Mouse (Mus musculus): Measurements from ENCODE around the gene Rbak. TPM values are rescaled to one million over a fixed set of nuclear protein-coding genes. Genes with fewer than 3 reads are reported as not detected.

Gene Rbak
- polyA plus RNA-seq, 1 experiment = 2.7 TPM

- H3K4me1 ChIP-seq (ENCODE audit: control insufficient read depth, insufficient read depth, insufficient read length) = no peaks in the 10 kb centered on the region; the same call in 1 of the 2 replicates
- peak overlapping the region; percentile 42 for H3K4me3 ChIP-seq (ENCODE audit: extremely low read depth, insufficient read depth, insufficient read length)
- H3K27ac ChIP-seq (ENCODE audit: insufficient read depth, low read length) = no peak overlapping the region
- no peaks in the 10 kb centered on the region for H3K36me3 ChIP-seq (ENCODE audit: control insufficient read depth, insufficient read depth, low read length)
- no peaks in the 10 kb centered on the region for H3K27me3 ChIP-seq (ENCODE audit: control insufficient read depth, insufficient read depth, low read length)
- TF ChIP-seq CTCF (IDR thresholded peaks at IDR 0.05; ENCODE audit: extremely low read depth, insufficient read depth, insufficient read length, insufficient replicate concordance) = no peak
- no peak for TF ChIP-seq POLR2A (IDR thresholded peaks at IDR 0.05; ENCODE audit: low read depth, low read length)
- peak; percentile 11 to 27 for DNase-seq (ENCODE audit: low read depth in 1 of 2, low spot score in 2 of 2)
- WGBS = 22% methylated on average over 18 of the region's 18 CpGs
Measured at GRCm38 (mm10) chr5:143165508-143166070, 15.0 kb downstream of the Rbak start.

- no peak overlapping the region for H3K4me3 ChIP-seq (ENCODE audit: extremely low read depth, insufficient read depth, insufficient read length)
- H3K27ac ChIP-seq (ENCODE audit: insufficient read depth, low read length) = no peak overlapping the region
- H3K36me3 ChIP-seq (ENCODE audit: control insufficient read depth, insufficient read depth, low read length) = no peaks in the 10 kb centered on the region
- H3K27me3 ChIP-seq (ENCODE audit: control insufficient read depth, insufficient read depth, low read length) = no peaks in the 10 kb centered on the region
- no peak for DNase-seq (ENCODE audit: low read depth in 1 of 2, low spot score in 2 of 2)
- TF ChIP-seq CTCF (IDR thresholded peaks at IDR 0.05; ENCODE audit: extremely low read depth, insufficient read depth, insufficient read length, insufficient replicate concordance) = no peak
- TF ChIP-seq POLR2A (IDR thresholded peaks at IDR 0.05; ENCODE audit: low read depth, low read length) = no peak
- H3K4me1 ChIP-seq (ENCODE audit: control insufficient read depth, insufficient read depth, insufficient read length) = no peaks in the 10 kb centered on the region
- WGBS = 87% methylated on average over 3 of the region's 3 CpGs
Measured at GRCm38 (mm10) chr5:143155534-143155933, 25.0 kb downstream of the Rbak start.

GRCm38 (mm10) chr5:143153756-143154155, 26.8 kb downstream of the Rbak start:
- no peaks in the 10 kb centered on the region for H3K36me3 ChIP-seq (ENCODE audit: control insufficient read depth, insufficient read depth, low read length)
- no peak for DNase-seq (ENCODE audit: low read depth in 1 of 2, low spot score in 2 of 2)
- TF ChIP-seq CTCF (IDR thresholded peaks at IDR 0.05; ENCODE audit: extremely low read depth, insufficient read depth, insufficient read length, insufficient replicate concordance) = no peak
- no peak for TF ChIP-seq POLR2A (IDR thresholded peaks at IDR 0.05; ENCODE audit: low read depth, low read length)
- no peaks in the 10 kb centered on the region for H3K4me1 ChIP-seq (ENCODE audit: control insufficient read depth, insufficient read depth, insufficient read length)
- 89% methylated on average over 10 of the region's 10 CpGs for WGBS
- H3K27me3 ChIP-seq (ENCODE audit: control insufficient read depth, insufficient read depth, low read length) = no peaks in the 10 kb centered on the region
- no peak overlapping the region for H3K4me3 ChIP-seq (ENCODE audit: extremely low read depth, insufficient read depth, insufficient read length)
- H3K27ac ChIP-seq (ENCODE audit: insufficient read depth, low read length) = no peak overlapping the region

- H3K36me3 ChIP-seq (ENCODE audit: control insufficient read depth, insufficient read depth, low read length) = no peaks in the 10 kb centered on the region
Measured at GRCm38 (mm10) chr5:143150044-143150443, 30.5 kb downstream of the Rbak start.

GRCm38 (mm10) chr5:143149536-143149935, 31.0 kb downstream of the Rbak start:
- Histone ChIP-seq H3K4me3 (ENCODE audit: extremely low read depth, insufficient read depth, insufficient read length) (no peak overlapping the region), H3K4me1 (ENCODE audit: control insufficient read depth, insufficient read depth, insufficient read length) (no peaks in the 10 kb centered on the region), H3K36me3 (ENCODE audit: control insufficient read depth, insufficient read depth, low read length) (no peaks in the 10 kb centered on the region), H3K27me3 (ENCODE audit: control insufficient read depth, insufficient read depth, low read length) (no peaks in the 10 kb centered on the region; the same call in 1 of the 2 replicates), H3K27ac (ENCODE audit: insufficient read depth, low read length) (no peak overlapping the region)
- no peak for TF ChIP-seq CTCF (IDR thresholded peaks at IDR 0.05; ENCODE audit: extremely low read depth, insufficient read depth, insufficient read length, insufficient replicate concordance)
- TF ChIP-seq POLR2A (IDR thresholded peaks at IDR 0.05; ENCODE audit: low read depth, low read length) = no peak
- DNase-seq (ENCODE audit: low read depth in 1 of 2, low spot score in 2 of 2) = no peak
- 92% methylated on average over 2 of the region's 2 CpGs for whole genome bisulfite sequencing

More at GRCm38 (mm10) chr5:143150044-143150443, 30.5 kb downstream of the Rbak start:
- no peak overlapping the region for H3K4me3 ChIP-seq (ENCODE audit: extremely low read depth, insufficient read depth, insufficient read length)
- DNase-seq (ENCODE audit: low read depth in 1 of 2, low spot score in 2 of 2) = no peak
- H3K27ac ChIP-seq (ENCODE audit: insufficient read depth, low read length) = no peak overlapping the region
- H3K27me3 ChIP-seq (ENCODE audit: control insufficient read depth, insufficient read depth, low read length) = no peaks in the 10 kb centered on the region; the same call in 1 of the 2 replicates
- WGBS = 88% methylated on average over 2 of the region's 2 CpGs
- no peaks in the 10 kb centered on the region for H3K4me1 ChIP-seq (ENCODE audit: control insufficient read depth, insufficient read depth, insufficient read length)
- TF ChIP-seq POLR2A (IDR thresholded peaks at IDR 0.05; ENCODE audit: low read depth, low read length) (no peak), CTCF (IDR thresholded peaks at IDR 0.05; ENCODE audit: extremely low read depth, insufficient read depth, insufficient read length, insufficient replicate concordance) (no peak)

- H3K36me3 ChIP-seq (ENCODE audit: control insufficient read depth, insufficient read depth, low read length) = no peaks in the 10 kb centered on the region
- H3K4me3 ChIP-seq (ENCODE audit: extremely low read depth, insufficient read depth, insufficient read length) = no peak overlapping the region
- no peak overlapping the region for H3K27ac ChIP-seq (ENCODE audit: insufficient read depth, low read length)
- H3K27me3 ChIP-seq (ENCODE audit: control insufficient read depth, insufficient read depth, low read length) = no peaks in the 10 kb centered on the region; the same call in 1 of the 2 replicates
- DNase-seq (ENCODE audit: low read depth in 1 of 2, low spot score in 2 of 2) = no peak
- TF ChIP-seq CTCF (IDR thresholded peaks at IDR 0.05; ENCODE audit: extremely low read depth, insufficient read depth, insufficient read length, insufficient replicate concordance) (no peak), POLR2A (IDR thresholded peaks at IDR 0.05; ENCODE audit: low read depth, low read length) (no peak)
- H3K4me1 ChIP-seq (ENCODE audit: control insufficient read depth, insufficient read depth, insufficient read length) = no peaks in the 10 kb centered on the region
- WGBS = 78% methylated on average over 5 of the region's 5 CpGs
Measured at GRCm38 (mm10) chr5:143148661-143149060, 31.9 kb downstream of the Rbak start.

- WGBS = 75% methylated on average over 3 of the region's 3 CpGs
- Histone ChIP-seq H3K36me3 (ENCODE audit: control insufficient read depth, insufficient read depth, low read length) (no peaks in the 10 kb centered on the region), H3K4me1 (ENCODE audit: control insufficient read depth, insufficient read depth, insufficient read length) (no peaks in the 10 kb centered on the region), H3K27me3 (ENCODE audit: control insufficient read depth, insufficient read depth, low read length) (no peaks in the 10 kb centered on the region; the same call in 1 of the 2 replicates), H3K4me3 (ENCODE audit: extremely low read depth, insufficient read depth, insufficient read length) (no peak within 1 kb of the TSS), H3K27ac (ENCODE audit: insufficient read depth, low read length) (no peak within 1 kb of the TSS)
- no peak for DNase-seq (ENCODE audit: low read depth in 1 of 2, low spot score in 2 of 2)
- TF ChIP-seq POLR2A (IDR thresholded peaks at IDR 0.05; ENCODE audit: low read depth, low read length) = no peak
- TF ChIP-seq CTCF (IDR thresholded peaks at IDR 0.05; ENCODE audit: extremely low read depth, insufficient read depth, insufficient read length, insufficient replicate concordance) = no peak
Measured at GRCm38 (mm10) chr5:143147481-143147880, 33.1 kb downstream of the Rbak start, which contains the start of gene Olfr718-ps1. TSS of gene Olfr718-ps1 (minus strand) at chr5:143147581.
